Mouse (Mus musculus) bone marrow, adult 2 months (tissue): ENCODE measurements around the gene Cryba2.

Source experiments
- CTCF ChIP-seq: fragments of 200-500 bp; IDR thresholded peaks from 2 replicates; pipeline ENCODE4 v1.5.1; 2011; ENCODE audit warnings: low read length, control low read depth; ENCODE audit not compliant: control insufficient read depth, insufficient read depth
- POLR2A ChIP-seq: fragments of 200-500 bp; IDR thresholded peaks from 2 replicates; pipeline ENCODE4 v1.6.1; 2011; ENCODE audit warnings: low read depth, mild to moderate bottlenecking, control low read depth, low read length, borderline replicate concordance; ENCODE audit not compliant: control insufficient read depth

DNA sequence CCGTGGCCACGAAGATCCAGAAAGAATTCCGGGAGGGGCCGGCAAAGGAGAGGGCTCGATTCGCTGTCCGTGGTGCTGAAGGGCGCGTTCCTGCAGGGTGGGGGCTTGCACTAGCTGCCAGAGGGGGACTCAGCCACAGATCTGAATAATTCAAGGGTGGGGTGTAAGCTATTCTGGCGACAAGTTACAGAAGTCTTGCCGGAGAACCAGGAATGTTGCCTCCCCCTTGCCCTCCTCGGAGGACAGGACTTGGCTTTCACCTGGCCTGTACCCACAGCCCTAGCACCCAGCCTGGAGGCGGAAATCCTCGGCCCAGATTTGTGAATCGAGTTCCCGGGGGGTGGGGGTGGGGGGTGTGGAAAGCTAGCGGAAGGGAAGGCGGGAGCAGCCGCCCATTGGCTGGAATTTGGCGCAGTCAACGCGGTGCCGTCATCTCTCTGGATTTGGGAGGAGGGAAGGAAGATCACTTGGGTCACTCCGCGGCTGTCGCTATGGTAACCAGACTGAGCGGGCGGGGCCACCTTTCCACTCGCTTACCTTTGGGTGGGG, 34.7 kb downstream of the Cryba2 start:
- TF ChIP-seq POLR2A, result no peak
- no peak for TF ChIP-seq CTCF
